Mouse (Mus musculus) testis, adult 2 months (tissue): ENCODE data around the gene Nphs1.

Experiments
- CTCF ChIP-seq: fragments of 200-500 bp; IDR thresholded peaks from 2 replicates; pipeline ENCODE4 v1.5.1; 2012; ENCODE audit warnings: low read depth, mild to moderate bottlenecking, inconsistent platforms, low read length, moderate library complexity; ENCODE audit not compliant: control insufficient read depth, insufficient read depth, insufficient replicate concordance
- POLR2A ChIP-seq: fragments of 200-500 bp; IDR thresholded peaks from 2 replicates; pipeline ENCODE4 v1.6.1; 2012; ENCODE audit warnings: low read depth, mild to moderate bottlenecking, inconsistent platforms, low read length, moderate library complexity; ENCODE audit not compliant: control insufficient read depth

- no peak for TF ChIP-seq POLR2A
- TF ChIP-seq CTCF, result no peak
Observed at GRCm38 (mm10) chr7:30531291-30531815, 73.2 kb downstream of the Nphs1 start.
